Mouse (Mus musculus): Measurements from ENCODE around the gene Rpn2. TPM values are rescaled to one million over a fixed set of nuclear protein-coding genes. Genes with fewer than 3 reads are reported as not detected.

The Rpn2 gene
- total and polyA plus RNA-seq, 2 experiments from 2014 or later = 78.8 to 147 TPM

DNA sequence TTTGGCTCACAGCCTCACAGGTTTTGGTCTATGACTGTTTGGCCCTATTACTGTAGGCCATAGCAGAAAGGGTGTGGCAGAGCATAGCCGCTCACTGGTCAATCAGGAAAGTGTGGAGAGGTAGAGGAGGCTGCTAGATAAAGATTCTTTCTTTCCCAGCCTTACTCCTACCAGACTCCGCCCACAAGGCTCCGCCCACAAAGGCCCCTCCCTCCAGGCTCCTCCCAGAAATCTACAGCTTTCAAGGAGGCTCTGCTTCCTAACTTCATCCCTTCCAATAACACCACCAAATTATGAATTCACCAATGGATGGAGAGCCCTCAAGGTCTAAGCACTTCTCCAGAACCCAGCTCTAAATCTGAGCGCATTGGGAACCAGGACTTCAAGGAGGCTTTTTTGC, 74.4 kb downstream of the Rpn2 start:
- Histone ChIP-seq H3K4me1 (ENCODE audit: control insufficient read depth, insufficient read depth) (no peaks in the 10 kb centered on the region), H3K4me3 (ENCODE audit: low read depth, low read length) (no peak overlapping the region), H3K27ac (ENCODE audit: low read depth) (no peak overlapping the region), H3K4me2 (ENCODE audit: low read depth, low read length) (no peak overlapping the region), H3K36me3 (replicated peaks; ENCODE audit: control insufficient read depth, insufficient read depth, low read length) (no peaks in the 10 kb centered on the region), H3K27me3 (ENCODE audit: control insufficient read depth, insufficient read depth, low read length) (no peaks in the 10 kb centered on the region), H3K9ac (replicated peaks; ENCODE audit: low read depth, low read length) (no peak overlapping the region), H3K9me3 (replicated peaks; ENCODE audit: control insufficient read depth, low read length) (no peaks in the 10 kb centered on the region)
- DNase-seq (ENCODE audit: low spot score) (no peak), ATAC-seq (ENCODE audit: insufficient read depth, low read depth) (no peak)
- 63% methylated on average over 4 of the region's 4 CpGs for WGBS
- TF ChIP-seq EP300 (IDR thresholded peaks at IDR 0.05; ENCODE audit: low read depth) (no peak), CTCF (IDR thresholded peaks at IDR 0.05; ENCODE audit: low read depth) (no peak)

GRCm38 (mm10) chr2:157354106-157354505, 75.3 kb downstream of the Rpn2 start:
- Histone ChIP-seq H3K9me3 (replicated peaks; ENCODE audit: control insufficient read depth, low read length) (no peaks in the 10 kb centered on the region), H3K4me1 (ENCODE audit: control insufficient read depth, insufficient read depth) (no peaks in the 10 kb centered on the region), H3K27me3 (ENCODE audit: control insufficient read depth, insufficient read depth, low read length) (no peaks in the 10 kb centered on the region), H3K4me2 (ENCODE audit: low read depth, low read length) (no peak overlapping the region), H3K27ac (ENCODE audit: low read depth) (no peak overlapping the region), H3K4me3 (ENCODE audit: low read depth, low read length) (no peak overlapping the region), H3K9ac (replicated peaks; ENCODE audit: low read depth, low read length) (no peak overlapping the region), H3K36me3 (replicated peaks; ENCODE audit: control insufficient read depth, insufficient read depth, low read length) (no peaks in the 10 kb centered on the region)
- DNase-seq (ENCODE audit: low spot score) (no peak), ATAC-seq (ENCODE audit: insufficient read depth, low read depth) (no peak)
- TF ChIP-seq CTCF (IDR thresholded peaks at IDR 0.05; ENCODE audit: low read depth) = no peak
- no peak for TF ChIP-seq EP300 (IDR thresholded peaks at IDR 0.05; ENCODE audit: low read depth)
- WGBS = 59% methylated on average over 3 of the region's 3 CpGs

GRCm38 (mm10) chr2:157360028-157360427, 81.2 kb downstream of the Rpn2 start:
- no peak overlapping the region for H3K27ac ChIP-seq (ENCODE audit: low read depth)
- no peaks in the 10 kb centered on the region for H3K27me3 ChIP-seq (ENCODE audit: control insufficient read depth, insufficient read depth, low read length)
- no peak for ATAC-seq (ENCODE audit: insufficient read depth, low read depth)
- no peaks in the 10 kb centered on the region for H3K4me1 ChIP-seq (ENCODE audit: control insufficient read depth, insufficient read depth)
- no peak overlapping the region for H3K4me3 ChIP-seq (ENCODE audit: low read depth, low read length)
- 78% methylated on average over 5 of the region's 5 CpGs for WGBS
- no peak for DNase-seq (ENCODE audit: low spot score)
- TF ChIP-seq EP300 (IDR thresholded peaks at IDR 0.05; ENCODE audit: low read depth) = no peak
- no peak for TF ChIP-seq CTCF (IDR thresholded peaks at IDR 0.05; ENCODE audit: low read depth)
- H3K9me3 ChIP-seq (replicated peaks; ENCODE audit: control insufficient read depth, low read length) = no peaks in the 10 kb centered on the region
- H3K36me3 ChIP-seq (replicated peaks; ENCODE audit: control insufficient read depth, insufficient read depth, low read length) = no peaks in the 10 kb centered on the region
- no peak overlapping the region for H3K9ac ChIP-seq (replicated peaks; ENCODE audit: low read depth, low read length)
- H3K4me2 ChIP-seq (ENCODE audit: low read depth, low read length) = no peak overlapping the region

DNA sequence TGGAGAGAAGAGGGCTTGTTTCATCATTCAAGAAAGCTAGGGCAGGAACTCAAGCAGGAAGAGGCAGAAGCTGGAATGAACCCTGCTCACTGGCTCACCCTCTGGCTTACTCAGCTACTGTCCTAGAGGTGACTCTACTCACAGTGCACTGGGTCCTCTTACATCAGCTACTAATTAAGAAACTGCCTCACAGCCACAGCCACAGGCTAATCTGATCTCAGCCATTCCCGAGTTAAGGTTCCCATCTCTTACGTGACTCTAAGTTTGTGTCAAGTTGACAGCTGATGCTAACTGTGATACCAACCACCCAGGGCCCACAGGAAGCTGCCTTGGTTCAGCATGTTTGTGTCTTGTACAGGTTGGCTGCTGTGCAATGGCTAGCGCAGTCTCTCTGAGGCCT, 84.2 kb downstream of the Rpn2 start:
- no peak for TF ChIP-seq EP300 (IDR thresholded peaks at IDR 0.05; ENCODE audit: low read depth)
- TF ChIP-seq CTCF (IDR thresholded peaks at IDR 0.05; ENCODE audit: low read depth) = no peak
- no peaks in the 10 kb centered on the region for H3K36me3 ChIP-seq (replicated peaks; ENCODE audit: control insufficient read depth, insufficient read depth, low read length)
- no peaks in the 10 kb centered on the region for H3K9me3 ChIP-seq (replicated peaks; ENCODE audit: control insufficient read depth, low read length)
- peaks cover under 1% of the 10 kb centered on the region; the same call in 1 of the 2 replicates for H3K4me1 ChIP-seq (ENCODE audit: control insufficient read depth, insufficient read depth)
- no peaks in the 10 kb centered on the region for H3K27me3 ChIP-seq (ENCODE audit: control insufficient read depth, insufficient read depth, low read length)
- no peak for DNase-seq (ENCODE audit: low spot score)
- H3K4me2 ChIP-seq (ENCODE audit: low read depth, low read length) = no peak overlapping the region
- WGBS = 67% methylated on average over 3 of the region's 3 CpGs
- ATAC-seq (ENCODE audit: insufficient read depth, low read depth) = no peak
- H3K27ac ChIP-seq (ENCODE audit: low read depth) = no peak overlapping the region
- no peak overlapping the region for H3K9ac ChIP-seq (replicated peaks; ENCODE audit: low read depth, low read length)
- H3K4me3 ChIP-seq (ENCODE audit: low read depth, low read length) = no peak overlapping the region

GRCm38 (mm10) chr2:157366762-157367161, 87.9 kb downstream of the Rpn2 start:
- DNase-seq (ENCODE audit: low spot score) (no peak), ATAC-seq (ENCODE audit: insufficient read depth, low read depth) (no peak)
- Histone ChIP-seq H3K27ac (ENCODE audit: low read depth) (no peak overlapping the region), H3K4me3 (ENCODE audit: low read depth, low read length) (peak overlapping the region; percentile 87; the same call in 1 of the 2 replicates), H3K4me1 (ENCODE audit: control insufficient read depth, insufficient read depth) (peaks cover 10% of the 10 kb centered on the region), H3K9ac (replicated peaks; ENCODE audit: low read depth, low read length) (no peak overlapping the region), H3K27me3 (ENCODE audit: control insufficient read depth, insufficient read depth, low read length) (no peaks in the 10 kb centered on the region), H3K9me3 (replicated peaks; ENCODE audit: control insufficient read depth, low read length) (no peaks in the 10 kb centered on the region), H3K36me3 (replicated peaks; ENCODE audit: control insufficient read depth, insufficient read depth, low read length) (no peaks in the 10 kb centered on the region), H3K4me2 (ENCODE audit: low read depth, low read length) (peak overlapping the region; percentile 85)
- WGBS = 50% methylated on average over 9 of the region's 9 CpGs
- TF ChIP-seq EP300 (IDR thresholded peaks at IDR 0.05; ENCODE audit: low read depth) = no peak
- no peak for TF ChIP-seq CTCF (IDR thresholded peaks at IDR 0.05; ENCODE audit: low read depth)

- Histone ChIP-seq H3K9ac (replicated peaks; ENCODE audit: low read depth, low read length) (peak within 1 kb of the TSS; percentile 88), H3K4me3 (ENCODE audit: low read depth, low read length) (peak within 1 kb of the TSS; percentile 87), H3K9me3 (replicated peaks; ENCODE audit: control insufficient read depth, low read length) (no peaks in the 10 kb centered on the region), H3K36me3 (replicated peaks; ENCODE audit: control insufficient read depth, insufficient read depth, low read length) (no peaks in the 10 kb centered on the region), H3K4me2 (ENCODE audit: low read depth, low read length) (peak within 1 kb of the TSS; percentile 85), H3K4me1 (ENCODE audit: control insufficient read depth, insufficient read depth) (peaks cover 12% of the 10 kb centered on the region), H3K27me3 (ENCODE audit: control insufficient read depth, insufficient read depth, low read length) (no peaks in the 10 kb centered on the region), H3K27ac (ENCODE audit: low read depth) (peak within 1 kb of the TSS; percentile 89)
- DNase-seq (ENCODE audit: low spot score) (peak; percentile 61), ATAC-seq (ENCODE audit: insufficient read depth, low read depth) (peak; percentile 91)
- TF ChIP-seq CTCF (IDR thresholded peaks at IDR 0.05; ENCODE audit: low read depth) (no peak), EP300 (IDR thresholded peaks at IDR 0.05; ENCODE audit: low read depth) (peak; percentile 61; the same call in 1 of the 2 replicates)
- WGBS = 5% methylated on average over 42 of the region's 42 CpGs
Measured at GRCm38 (mm10) chr2:157367184-157367893, 88.5 kb downstream of the Rpn2 start, which contains the start of gene Manbal. Gene Manbal, plus strand, starts transcription at chr2:157367594.

All from heart, postnatal 0 days (tissue).